Mouse (Mus musculus) liver, embryonic 14.5 days (tissue): Measurements from ENCODE around the gene Inka2. TPM values are rescaled to one million over a fixed set of nuclear protein-coding genes. Genes with fewer than 3 reads are reported as not detected.

Experiments used
- ATAC-seq: fragments of 200-750 bp; cut with Nextera tagmentation; 2 replicates; pipeline ENCODE4 v1.8.0; 2017; ENCODE audit warnings: moderate number of reproducible peaks, mild to moderate bottlenecking, moderate library complexity; ENCODE audit not compliant: insufficient read depth
- DNase-seq, 3 experiments: peaks; one replicate each; pipeline ENCODE4 v3.0.0-alpha.2; 2012 to 2013; ENCODE audit warnings: low read depth in 3 of 3, low spot score in 3 of 3
- H3K27ac ChIP-seq: fragments of 300-500 bp; sonication (generic); 2 replicates; pipeline ENCODE4 v1.5.1; 2014; ENCODE audit warnings: moderate library complexity, mild to moderate bottlenecking, control low read depth, inconsistent platforms
- H3K27me3 ChIP-seq: fragments of 300-500 bp; sonication (generic); 2 replicates; pipeline ENCODE4 v1.6.1; 2014; ENCODE audit warnings: mild to moderate bottlenecking, low read length, moderate library complexity; ENCODE audit not compliant: control insufficient read depth, insufficient read depth
- H3K36me3 ChIP-seq: fragments of 300-500 bp; sonication (generic); replicated peaks from 2 replicates; pipeline ENCODE4 v1.6.1; 2014; ENCODE audit warnings: low read depth; ENCODE audit not compliant: control insufficient read depth, insufficient read depth
- H3K4me1 ChIP-seq, 2 experiments: fragments of 200-500 bp in 1 of 2; fragments of 300-500 bp in 1 of 2; sonication (generic) in 1 of 2; replicated peaks; 2 replicates each; pipeline ENCODE4 v1.6.1; 2012 to 2014; ENCODE audit warnings: antibody characterized with exemption in 1 of 2, inconsistent platforms in 1 of 2, low read length in 1 of 2; ENCODE audit not compliant: control insufficient read depth in 2 of 2, insufficient read depth in 2 of 2
- H3K4me2 ChIP-seq: fragments of 300-500 bp; sonication (generic); 2 replicates; pipeline ENCODE4 v1.6.1; 2014; ENCODE audit warnings: low read depth, mild to moderate bottlenecking, control low read depth, moderate library complexity
- H3K4me3 ChIP-seq, 2 experiments: fragments of 200-500 bp in 1 of 2; fragments of 300-500 bp in 1 of 2; sonication (generic) in 1 of 2; 2 replicates each; pipeline ENCODE4 v1.5.1; 2012 to 2014; ENCODE audit warnings: low read depth in 2 of 2, low read length in 2 of 2, mild to moderate bottlenecking in 2 of 2, control low read depth in 1 of 2, inconsistent platforms in 1 of 2, moderate library complexity in 1 of 2; ENCODE audit not compliant: insufficient read depth in 1 of 2
- H3K9ac ChIP-seq: fragments of 300-500 bp; sonication (generic); replicated peaks from 2 replicates; pipeline ENCODE4 v1.6.1; 2014; ENCODE audit warnings: mild to moderate bottlenecking, control low read depth, moderate library complexity
- H3K9me3 ChIP-seq: fragments of 300-500 bp; sonication (generic); 2 replicates; pipeline ENCODE4 v1.6.1; 2016; ENCODE audit warnings: low read length, mixed read lengths; ENCODE audit not compliant: control insufficient read depth
- CTCF ChIP-seq: IDR thresholded peaks from 2 replicates; pipeline ENCODE4 v1.5.1; 2016; ENCODE audit warnings: antibody characterized with exemption, low read depth, control low read depth
- EP300 ChIP-seq: IDR thresholded peaks from 2 replicates; pipeline ENCODE4 v1.6.1; 2016; ENCODE audit warnings: antibody characterized with exemption, low read depth
- WGBS: fragments of 180-500 bp; shearing (Covaris S2); extraction: QIAGEN DNeasy Blood & Tissue Kit; methylation state at CpG from one replicate; pipeline ENCODE4 v1.1.7; 2014; ENCODE audit not compliant: insufficient replicate concordance; 5-methylcytosine and 5-hydroxymethylcytosine counted together
- polyA plus RNA-seq, 2 experiments: library from polyadenylated mRNA; depleted of rRNA in 1 of 2; stranded (reverse) in 1 of 2; unstranded in 1 of 2; fragments of >200 nt; fragmentation: Nextera tagmentation in 1 of 2; extraction: Ambion mirVana in 1 of 2; gene quantifications; 2 replicates each; pipeline versions ENCODE4 v1.2.1 to v1.2.3; 2012 to 2014

The Inka2 gene
- polyA plus RNA-seq, 2 experiments: 0.03 to 0.25 TPM

DNA sequence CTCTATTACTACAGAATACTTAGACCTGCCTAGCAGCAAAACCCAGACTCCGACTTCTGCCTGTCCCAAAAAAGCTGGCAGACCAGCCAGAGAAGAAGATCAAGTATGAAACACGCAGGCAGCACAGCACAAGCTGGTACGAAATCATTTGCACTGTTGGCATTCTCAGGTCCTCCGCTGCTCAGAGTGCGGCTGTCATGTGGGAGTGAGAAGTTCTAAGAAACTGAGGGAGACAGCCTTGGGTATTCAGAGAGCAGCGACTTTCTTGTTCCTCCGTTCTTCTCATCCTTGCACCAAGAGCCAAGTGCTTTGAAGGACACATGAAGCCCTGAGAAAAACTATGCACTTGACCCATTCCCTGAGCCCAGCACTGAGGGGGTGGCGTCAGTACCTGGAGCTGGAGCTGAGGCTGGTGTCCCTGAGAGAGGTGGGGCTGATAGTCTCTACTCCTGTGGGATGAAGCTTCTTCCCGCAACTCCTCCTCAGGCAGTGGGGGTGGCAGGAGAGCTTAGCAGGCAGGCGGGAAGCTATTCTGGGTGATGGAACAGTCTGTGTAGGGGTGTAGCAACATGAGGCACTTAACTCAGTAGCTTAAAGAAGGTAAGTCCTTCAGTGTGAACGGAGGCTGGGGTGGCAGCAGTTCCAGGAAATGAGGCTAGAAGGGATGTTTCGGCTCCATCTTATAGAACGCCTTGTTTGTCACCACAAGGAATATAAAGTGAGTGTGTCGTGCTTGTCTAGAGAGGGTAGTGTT is 10.9 kb upstream of the Inka2 start:
- DNase-seq: no peak
- TF ChIP-seq CTCF (no peak), EP300 (no peak)
- H3K36me3 ChIP-seq: no peaks in the 10 kb centered on the region
- no peak overlapping the region for H3K9ac ChIP-seq
- H3K4me1 ChIP-seq: peaks cover 7 to 10% of the 10 kb centered on the region in 2 experiments
- ATAC-seq: no peak
- H3K27ac ChIP-seq: no peak overlapping the region
- H3K4me3 ChIP-seq: no peak overlapping the region
- peaks cover 35% of the 10 kb centered on the region for H3K27me3 ChIP-seq
- H3K9me3 ChIP-seq: no peaks in the 10 kb centered on the region
- no peak overlapping the region for H3K4me2 ChIP-seq
- 57% methylated on average over 14 of the region's 14 CpGs for WGBS

GRCm38 (mm10) chr3:105695476-105696386 is 8.7 kb upstream of the Inka2 start:
- Histone ChIP-seq H3K4me3 (no peak overlapping the region), H3K9me3 (no peaks in the 10 kb centered on the region), H3K9ac (no peak overlapping the region), H3K27ac (no peak overlapping the region), H3K4me2 (no peak overlapping the region), H3K27me3 (peaks cover 35% of the 10 kb centered on the region), H3K36me3 (no peaks in the 10 kb centered on the region), H3K4me1 (peaks cover 28 to 29% of the 10 kb centered on the region in 2 experiments)
- WGBS: 41% methylated on average over 20 of the region's 20 CpGs
- TF ChIP-seq EP300 (no peak), CTCF (no peak)
- no peak for ATAC-seq
- DNase-seq: no peak

GRCm38 (mm10) chr3:105696387-105697147 is 7.8 kb upstream of the Inka2 start:
- Histone ChIP-seq H3K27me3 (peaks cover 35% of the 10 kb centered on the region), H3K4me1 (peaks cover 31 to 37% of the 10 kb centered on the region in 2 experiments), H3K27ac (no peak overlapping the region), H3K4me2 (no peak overlapping the region), H3K4me3 (no peak overlapping the region), H3K9ac (no peak overlapping the region), H3K9me3 (no peaks in the 10 kb centered on the region), H3K36me3 (no peaks in the 10 kb centered on the region)
- WGBS: 75% methylated on average over 17 of the region's 17 CpGs
- TF ChIP-seq EP300: no peak
- TF ChIP-seq CTCF: no peak
- DNase-seq (no peak), ATAC-seq (no peak)

DNA sequence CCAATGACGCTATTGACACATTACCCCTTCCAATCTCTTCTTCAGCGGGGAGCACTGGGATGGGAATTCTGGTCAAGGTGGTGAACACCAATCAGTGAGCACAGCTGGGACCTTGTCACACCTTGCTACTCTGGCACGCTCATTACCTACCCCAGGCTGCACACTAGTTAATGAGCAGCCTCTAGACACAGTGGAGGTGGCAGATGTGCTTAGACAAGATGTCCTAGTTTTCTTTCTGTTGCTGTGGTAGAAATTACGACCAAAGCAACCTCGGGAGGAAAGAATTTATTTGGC is 7.3 kb upstream of the Inka2 start:
- WGBS: 69% methylated on average over 5 of the region's 5 CpGs
- ATAC-seq (no peak), DNase-seq (no peak)
- H3K4me2 ChIP-seq: no peak overlapping the region
- TF ChIP-seq EP300 (no peak), CTCF (no peak)
- no peak overlapping the region for H3K9ac ChIP-seq
- peaks cover 36 to 42% of the 10 kb centered on the region in 2 experiments for H3K4me1 ChIP-seq
- no peaks in the 10 kb centered on the region for H3K36me3 ChIP-seq
- H3K27me3 ChIP-seq: peaks cover 35% of the 10 kb centered on the region
- H3K9me3 ChIP-seq: no peaks in the 10 kb centered on the region
- no peak overlapping the region for H3K4me3 ChIP-seq
- H3K27ac ChIP-seq: no peak overlapping the region
